Mouse (Mus musculus): Measurements from ENCODE around the gene Prcc. TPM values are rescaled to one million over a fixed set of nuclear protein-coding genes. Genes with fewer than 3 reads are reported as not detected.
"Not testable (repeated sequence)": the region's sequence is repeated elsewhere in the genome, so short reads cannot be mapped to it uniquely, and the experiment has no call there.

Gene Prcc
- polyA plus RNA-seq, 1 experiment from 2014 or later, result 17.5 TPM

DNA sequence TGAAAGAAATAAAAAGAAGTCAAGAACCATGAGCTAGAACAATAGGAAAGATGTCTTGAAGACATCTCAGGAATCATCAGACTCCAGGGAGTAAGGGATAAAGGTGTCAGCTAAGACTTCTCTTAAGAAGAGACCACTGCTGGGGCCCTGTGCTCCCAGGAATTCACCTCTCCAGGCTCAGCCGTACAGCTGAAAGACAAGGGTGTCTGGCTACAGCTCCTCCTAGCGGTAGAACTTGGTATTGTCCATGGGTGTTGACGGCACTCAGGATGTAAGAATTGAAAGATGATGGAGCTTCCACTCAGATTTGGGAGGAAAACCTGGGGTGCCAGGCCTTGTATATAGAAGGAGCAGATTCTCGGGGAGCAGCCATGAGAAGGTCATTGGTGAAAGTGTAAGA, 46.8 kb downstream of the Prcc start:
- no peaks in the 10 kb centered on the region for H3K36me3 ChIP-seq
- WGBS, result 2% methylated on average over 4 of the region's 4 CpGs
- H3K9ac ChIP-seq (replicated peaks), result no peak overlapping the region
- ATAC-seq (ENCODE audit: low FRiP score), result no peak
- no peaks in the 10 kb centered on the region for H3K4me1 ChIP-seq
- no peak overlapping the region for H3K27ac ChIP-seq (replicated peaks)
- H3K27me3 ChIP-seq (replicated peaks), result no peaks in the 10 kb centered on the region
- H3K4me3 ChIP-seq (replicated peaks), result no peak overlapping the region
- no peaks in the 10 kb centered on the region for H3K9me3 ChIP-seq (replicated peaks)
- no peak overlapping the region for H3K4me2 ChIP-seq

DNA sequence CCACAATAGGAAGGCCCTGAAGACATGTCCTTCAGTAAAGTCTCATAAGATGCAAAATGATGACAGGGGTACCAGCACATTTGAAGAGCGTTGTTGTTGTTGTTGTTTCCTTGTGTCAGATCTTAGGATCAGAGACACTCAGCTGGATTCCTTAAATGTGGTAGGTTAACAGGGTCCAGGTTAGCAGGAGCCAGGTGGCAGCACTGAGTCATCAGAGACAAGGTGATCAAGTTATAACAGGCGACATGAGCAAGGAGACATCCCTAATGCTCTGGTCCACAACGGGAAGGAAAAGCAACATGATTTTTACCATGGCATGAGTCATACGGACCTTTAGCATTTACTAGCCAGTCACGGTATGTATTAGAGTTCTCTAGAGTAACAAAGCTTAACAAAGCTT, 51.9 kb downstream of the Prcc start:
- Histone ChIP-seq H3K4me2 (no peak overlapping the region), H3K9me3 (replicated peaks) (no peaks in the 10 kb centered on the region), H3K27ac (replicated peaks) (no peak overlapping the region), H3K36me3 (no peaks in the 10 kb centered on the region), H3K9ac (replicated peaks) (no peak overlapping the region), H3K27me3 (replicated peaks) (no peaks in the 10 kb centered on the region), H3K4me3 (replicated peaks) (no peak overlapping the region), H3K4me1 (no peaks in the 10 kb centered on the region)
- ATAC-seq (ENCODE audit: low FRiP score), result no peak
- 67% methylated on average over 5 of the region's 5 CpGs for WGBS

DNA sequence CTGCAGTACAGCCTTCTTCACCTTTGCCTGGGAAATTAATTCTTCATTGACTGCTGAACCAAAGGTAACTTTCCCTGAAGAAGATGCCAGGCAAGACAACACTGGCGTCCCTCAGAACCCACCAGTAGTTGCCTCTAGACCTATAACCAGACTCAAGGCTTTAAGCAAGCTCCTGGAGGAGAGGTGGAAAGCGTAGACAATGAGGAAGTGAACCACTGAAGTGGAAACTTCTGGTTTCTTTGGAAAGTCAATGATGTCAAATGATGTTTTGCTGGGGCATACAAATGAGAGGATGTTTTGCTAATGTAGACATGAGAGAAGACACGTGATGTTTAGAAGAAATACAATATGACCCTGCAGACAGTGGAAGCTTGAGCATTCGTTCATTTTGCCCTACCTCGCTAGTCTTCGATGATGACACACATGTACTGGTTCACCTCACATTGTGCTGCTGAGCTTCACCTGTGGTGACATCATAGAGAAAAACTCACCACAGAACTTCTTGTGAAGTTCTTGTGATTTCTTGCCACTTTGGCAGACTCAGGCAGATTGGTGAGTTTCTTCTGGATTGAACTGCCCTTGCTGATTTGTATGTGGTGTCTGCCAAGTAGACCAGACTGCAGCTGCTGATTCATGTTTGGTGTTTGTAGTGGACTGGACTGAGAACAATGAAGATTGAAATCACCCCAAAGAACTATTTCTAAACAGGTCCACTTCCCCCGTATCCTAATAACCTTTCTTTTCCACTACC, 53.1 kb downstream of the Prcc start:
- H3K9ac ChIP-seq (replicated peaks), result no peak overlapping the region
- H3K36me3 ChIP-seq, result no peaks in the 10 kb centered on the region
- H3K9me3 ChIP-seq (replicated peaks), result no peaks in the 10 kb centered on the region
- ATAC-seq (ENCODE audit: low FRiP score), result no peak
- WGBS, result 85% methylated on average over 7 of the region's 7 CpGs
- no peak overlapping the region for H3K27ac ChIP-seq (replicated peaks)
- H3K4me1 ChIP-seq, result no peaks in the 10 kb centered on the region
- H3K4me3 ChIP-seq (replicated peaks), result no peak overlapping the region
- H3K27me3 ChIP-seq (replicated peaks), result no peaks in the 10 kb centered on the region
- H3K4me2 ChIP-seq, result no peak overlapping the region

DNA sequence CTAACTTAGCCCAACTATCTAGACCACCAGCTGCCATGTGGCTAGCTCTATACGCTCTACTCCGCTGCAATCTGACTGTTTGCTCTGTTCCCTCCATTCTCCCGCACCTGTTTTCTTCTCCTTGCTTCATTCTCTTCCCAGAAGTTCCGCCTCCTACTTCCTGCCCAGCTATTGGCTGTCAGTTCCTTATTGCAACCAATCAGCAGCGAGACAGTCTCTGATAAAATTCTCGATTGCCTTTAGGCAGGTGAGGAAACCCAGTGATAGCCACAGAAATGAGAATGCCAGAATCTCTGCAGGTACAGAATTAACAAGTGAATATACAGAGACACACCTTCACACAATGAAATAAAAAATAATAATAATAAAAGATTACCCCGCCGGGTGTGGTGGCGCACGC, 56.4 kb downstream of the Prcc start:
- H3K36me3 ChIP-seq, result no peaks in the 10 kb centered on the region
- H3K4me1 ChIP-seq, result no peaks in the 10 kb centered on the region
- no peak overlapping the region for H3K27ac ChIP-seq (replicated peaks)
- no peak overlapping the region for H3K9ac ChIP-seq (replicated peaks)
- H3K9me3 ChIP-seq (replicated peaks), result no peaks in the 10 kb centered on the region
- no peaks in the 10 kb centered on the region for H3K27me3 ChIP-seq (replicated peaks)
- WGBS, result 59% methylated on average over 10 of the region's 10 CpGs
- no peak for ATAC-seq (ENCODE audit: low FRiP score)
- H3K4me2 ChIP-seq, result no peak overlapping the region
- H3K4me3 ChIP-seq (replicated peaks), result no peak overlapping the region

DNA sequence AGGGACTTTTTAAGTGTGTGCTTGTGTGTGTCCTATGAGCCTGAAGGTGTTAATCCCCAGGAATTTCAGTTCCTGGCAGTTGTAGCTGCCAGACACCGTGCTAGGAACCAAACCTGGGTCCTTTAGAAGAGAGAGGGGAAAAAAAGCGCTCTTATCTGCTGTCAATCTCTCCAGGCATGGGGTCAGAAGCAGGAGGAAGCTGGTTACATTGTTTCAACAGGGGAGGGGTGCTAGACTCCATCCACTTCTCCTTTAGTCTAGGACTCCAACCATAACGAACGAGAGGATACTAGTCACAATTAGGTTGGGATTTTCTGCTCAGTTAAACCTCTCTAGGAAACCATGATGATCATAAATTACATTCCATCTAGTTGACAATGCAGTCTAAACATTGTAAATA, 57.0 kb downstream of the Prcc start:
- Histone ChIP-seq H3K27ac (replicated peaks) (no peak overlapping the region), H3K4me1 (no peaks in the 10 kb centered on the region), H3K4me2 (no peak overlapping the region), H3K4me3 (replicated peaks) (no peak overlapping the region), H3K9ac (replicated peaks) (no peak overlapping the region), H3K27me3 (replicated peaks) (no peaks in the 10 kb centered on the region), H3K9me3 (replicated peaks) (no peaks in the 10 kb centered on the region), H3K36me3 (no peaks in the 10 kb centered on the region)
- WGBS, result 36% methylated on average over 4 of the region's 4 CpGs
- no peak for ATAC-seq (ENCODE audit: low FRiP score)

DNA sequence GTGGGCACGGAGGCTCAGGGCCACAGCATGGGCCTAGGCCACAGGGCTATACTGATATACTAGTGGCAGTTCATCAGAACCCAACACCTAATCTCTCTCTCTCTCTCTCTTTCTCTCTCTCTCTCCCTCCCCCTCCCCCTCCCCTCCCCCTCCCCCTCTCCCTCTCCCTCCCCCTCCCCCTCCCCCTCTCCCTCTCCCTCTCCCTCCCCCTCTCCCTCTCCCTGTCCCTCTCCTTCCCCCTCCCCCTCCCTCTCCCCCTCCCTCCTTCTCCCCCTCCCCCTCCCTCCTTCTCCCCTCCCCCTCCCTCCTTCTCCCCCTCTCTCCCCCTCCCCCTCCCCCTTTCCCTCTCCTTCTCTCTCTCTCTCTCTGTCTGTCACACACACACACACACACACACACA, 61.2 kb downstream of the Prcc start, which contains the start of gene Pear1:
Gene Pear1 (minus strand): TSS at position 101 of the 400 bp plus-strand sequence.
- not testable (repeated sequence) for H3K9ac ChIP-seq (replicated peaks); H3K4me2 ChIP-seq; H3K27ac ChIP-seq (replicated peaks); H3K4me3 ChIP-seq (replicated peaks); H3K4me1 ChIP-seq; H3K9me3 ChIP-seq (replicated peaks); H3K27me3 ChIP-seq (replicated peaks); ATAC-seq (ENCODE audit: low FRiP score); H3K36me3 ChIP-seq
- 92% methylated on average over 1 of the region's 1 CpGs for WGBS

DNA sequence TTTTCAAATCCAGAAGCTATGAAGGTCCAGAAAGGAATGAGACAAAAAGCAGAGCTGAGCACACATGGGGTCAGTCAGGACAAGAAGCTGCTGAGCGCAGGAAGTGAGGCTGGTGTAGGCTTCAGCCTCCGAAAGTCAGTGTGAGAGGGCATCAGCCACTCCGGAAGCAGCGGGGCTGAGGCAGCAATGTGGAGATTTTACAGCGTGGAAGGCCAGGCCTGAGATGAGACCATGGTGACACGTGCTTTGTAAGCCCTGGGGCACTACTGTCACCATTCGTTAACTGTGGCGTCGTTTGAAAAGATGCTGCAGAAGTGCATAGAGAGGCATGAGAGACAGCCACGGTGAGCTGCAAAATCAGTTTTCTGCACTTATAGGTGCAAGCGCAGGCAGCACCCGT, 67.2 kb downstream of the Prcc start:
- Histone ChIP-seq H3K4me3 (replicated peaks) (no peak overlapping the region), H3K4me2 (no peak overlapping the region), H3K4me1 (peaks cover 4% of the 10 kb centered on the region), H3K9me3 (replicated peaks) (no peaks in the 10 kb centered on the region), H3K9ac (replicated peaks) (no peak overlapping the region), H3K27ac (replicated peaks) (no peak overlapping the region), H3K27me3 (replicated peaks) (peaks cover 19% of the 10 kb centered on the region), H3K36me3 (no peaks in the 10 kb centered on the region)
- WGBS, result 43% methylated on average over 12 of the region's 12 CpGs
- ATAC-seq (ENCODE audit: low FRiP score), result peak; percentile 31; the same call in 1 of the 2 replicates

DNA sequence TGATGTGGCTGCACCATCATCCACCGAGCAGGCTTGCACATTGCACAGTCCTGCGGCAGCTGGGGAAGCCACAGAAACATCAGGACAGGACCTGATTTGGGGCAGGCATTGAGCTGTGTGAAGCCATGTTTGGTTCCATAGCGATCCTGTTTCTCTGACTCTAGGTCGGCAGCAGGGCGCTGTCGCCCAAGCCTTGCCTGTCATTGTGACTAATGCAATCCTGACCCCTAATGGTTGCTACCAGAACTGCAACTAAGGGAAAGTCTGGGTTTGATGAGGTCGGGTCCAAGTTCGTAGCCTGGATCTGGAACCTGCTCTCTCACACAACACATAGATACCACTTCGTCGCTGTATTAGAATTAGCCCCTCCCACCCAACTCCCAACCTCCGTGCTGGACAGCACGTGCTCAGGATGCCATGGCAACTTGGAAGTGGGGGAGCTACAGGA, 68.7 kb downstream of the Prcc start:
- Histone ChIP-seq H3K27ac (replicated peaks) (no peak overlapping the region), H3K27me3 (replicated peaks) (peaks cover 22% of the 10 kb centered on the region), H3K9ac (replicated peaks) (no peak overlapping the region), H3K4me1 (peaks cover 4% of the 10 kb centered on the region), H3K4me2 (peak overlapping the region; percentile 7; the same call in 1 of the 2 replicates), H3K9me3 (replicated peaks) (no peaks in the 10 kb centered on the region), H3K36me3 (no peaks in the 10 kb centered on the region), H3K4me3 (replicated peaks) (no peak overlapping the region)
- WGBS, result 4% methylated on average over 12 of the region's 12 CpGs
- peak; percentile 48; the same call in 1 of the 2 replicates for ATAC-seq (ENCODE audit: low FRiP score)

DNA sequence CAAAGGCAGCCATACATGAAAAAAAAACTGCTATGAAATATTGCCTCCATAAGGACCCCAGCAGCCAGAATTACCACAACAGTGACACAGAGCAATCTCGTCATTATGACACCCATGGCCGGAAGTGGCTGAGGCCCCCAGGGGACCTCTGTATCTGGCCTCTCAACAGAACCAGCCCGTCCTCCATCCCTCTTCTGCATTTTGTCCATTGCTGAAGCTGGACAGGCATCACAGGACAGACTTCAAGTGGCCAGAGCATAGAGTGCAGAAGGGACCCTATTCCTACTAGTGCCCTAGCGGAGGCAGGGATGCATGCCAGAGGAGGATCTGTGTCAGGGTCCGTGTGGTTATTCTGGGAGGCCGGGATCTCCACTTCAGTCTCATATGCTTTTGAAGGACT, 69.2 kb downstream of the Prcc start:
- no peaks in the 10 kb centered on the region for H3K36me3 ChIP-seq
- peaks cover 4% of the 10 kb centered on the region for H3K4me1 ChIP-seq
- no peak overlapping the region for H3K27ac ChIP-seq (replicated peaks)
- H3K27me3 ChIP-seq (replicated peaks), result peaks cover 27% of the 10 kb centered on the region
- H3K4me2 ChIP-seq, result no peak overlapping the region
- 59% methylated on average over 6 of the region's 6 CpGs for WGBS
- no peaks in the 10 kb centered on the region for H3K9me3 ChIP-seq (replicated peaks)
- no peak overlapping the region for H3K9ac ChIP-seq (replicated peaks)
- no peak overlapping the region for H3K4me3 ChIP-seq (replicated peaks)
- ATAC-seq (ENCODE audit: low FRiP score), result no peak

DNA sequence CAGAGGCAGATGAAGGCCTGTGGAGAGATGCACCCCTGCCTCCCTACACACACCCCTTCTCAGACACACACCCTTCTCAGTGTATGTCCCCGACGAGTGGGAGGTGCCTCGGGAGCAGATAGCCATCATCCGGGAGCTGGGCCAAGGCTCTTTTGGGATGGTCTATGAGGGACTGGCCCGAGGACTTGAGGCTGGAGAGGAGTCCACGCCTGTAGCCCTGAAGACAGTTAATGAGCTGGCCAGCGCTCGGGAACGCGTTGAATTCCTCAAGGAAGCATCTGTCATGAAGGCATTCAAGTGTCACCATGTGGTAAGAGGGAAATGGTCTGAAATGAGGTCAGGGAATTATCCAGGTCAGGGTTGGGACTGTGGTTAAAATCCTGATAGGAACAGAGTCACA, 72.5 kb downstream of the Prcc start:
- peaks cover 15% of the 10 kb centered on the region for H3K4me1 ChIP-seq
- no peak for ATAC-seq (ENCODE audit: low FRiP score)
- H3K9ac ChIP-seq (replicated peaks), result no peak overlapping the region
- 60% methylated on average over 10 of the region's 10 CpGs for WGBS
- H3K9me3 ChIP-seq (replicated peaks), result no peaks in the 10 kb centered on the region
- no peaks in the 10 kb centered on the region for H3K36me3 ChIP-seq
- no peak overlapping the region for H3K27ac ChIP-seq (replicated peaks)
- H3K4me3 ChIP-seq (replicated peaks), result no peak overlapping the region
- no peak overlapping the region for H3K4me2 ChIP-seq
- peaks cover 55% of the 10 kb centered on the region for H3K27me3 ChIP-seq (replicated peaks)

DNA sequence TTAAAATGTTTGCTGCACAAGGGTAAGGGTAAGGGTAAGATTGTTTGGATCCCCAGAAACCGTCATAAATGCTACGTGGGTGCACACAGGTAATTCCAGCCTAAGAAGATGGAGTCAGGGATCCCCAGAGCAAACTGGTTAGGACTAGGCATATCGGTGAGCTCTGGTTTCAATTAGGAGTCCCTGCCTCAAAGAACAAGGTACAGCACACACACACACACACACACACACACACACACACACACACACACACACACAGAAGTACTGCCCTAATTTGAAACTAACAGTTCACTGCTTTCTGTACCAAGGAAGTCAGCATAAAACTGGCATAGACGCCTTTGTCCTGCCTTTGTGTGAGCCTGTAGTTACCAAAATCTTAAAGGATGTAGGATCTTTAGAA, 73.0 kb downstream of the Prcc start:
- WGBS, result 84% methylated on average over 4 of the region's 4 CpGs
- peaks cover 58% of the 10 kb centered on the region for H3K27me3 ChIP-seq (replicated peaks)

DNA sequence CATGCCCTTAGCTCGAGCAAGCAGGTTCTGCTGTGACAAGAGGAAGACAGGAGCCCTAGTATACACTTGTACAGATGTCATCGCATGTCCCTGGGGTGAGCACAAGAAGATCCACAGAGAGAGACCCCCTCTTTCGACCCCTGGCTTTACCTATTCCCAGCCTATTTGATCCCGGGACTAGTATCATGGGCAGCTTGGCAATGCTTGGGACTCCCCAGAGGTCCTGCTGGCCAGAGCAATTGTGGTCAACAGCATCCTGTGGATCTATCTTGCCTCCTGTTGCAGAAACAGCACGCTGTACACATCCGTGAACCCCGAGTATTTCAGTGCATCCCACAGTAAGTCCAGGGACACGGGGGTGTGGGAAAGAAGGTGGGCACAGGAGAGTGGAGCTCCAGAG, 74.1 kb downstream of the Prcc start:
- H3K9me3 ChIP-seq (replicated peaks), result no peaks in the 10 kb centered on the region
- no peaks in the 10 kb centered on the region for H3K36me3 ChIP-seq
- H3K4me2 ChIP-seq, result no peak overlapping the region
- no peak overlapping the region for H3K4me3 ChIP-seq (replicated peaks)
- WGBS, result 86% methylated on average over 8 of the region's 8 CpGs
- H3K4me1 ChIP-seq, result peaks cover 11% of the 10 kb centered on the region
- H3K9ac ChIP-seq (replicated peaks), result no peak overlapping the region
- no peak overlapping the region for H3K27ac ChIP-seq (replicated peaks)
- peaks cover 66% of the 10 kb centered on the region for H3K27me3 ChIP-seq (replicated peaks)
- no peak for ATAC-seq (ENCODE audit: low FRiP score)

More for the DNA sequence above, 73.0 kb downstream of the Prcc start:
- H3K36me3 ChIP-seq, result no peaks in the 10 kb centered on the region
- ATAC-seq (ENCODE audit: low FRiP score), result no peak
- no peak overlapping the region for H3K27ac ChIP-seq (replicated peaks)
- H3K9ac ChIP-seq (replicated peaks), result no peak overlapping the region
- H3K4me2 ChIP-seq, result no peak overlapping the region
- H3K4me3 ChIP-seq (replicated peaks), result no peak overlapping the region
- no peaks in the 10 kb centered on the region for H3K9me3 ChIP-seq (replicated peaks)
- peaks cover 15% of the 10 kb centered on the region for H3K4me1 ChIP-seq
